Comparison of ENCODE assay signal across 21 mouse cellular contexts in the genomic region with DNA sequence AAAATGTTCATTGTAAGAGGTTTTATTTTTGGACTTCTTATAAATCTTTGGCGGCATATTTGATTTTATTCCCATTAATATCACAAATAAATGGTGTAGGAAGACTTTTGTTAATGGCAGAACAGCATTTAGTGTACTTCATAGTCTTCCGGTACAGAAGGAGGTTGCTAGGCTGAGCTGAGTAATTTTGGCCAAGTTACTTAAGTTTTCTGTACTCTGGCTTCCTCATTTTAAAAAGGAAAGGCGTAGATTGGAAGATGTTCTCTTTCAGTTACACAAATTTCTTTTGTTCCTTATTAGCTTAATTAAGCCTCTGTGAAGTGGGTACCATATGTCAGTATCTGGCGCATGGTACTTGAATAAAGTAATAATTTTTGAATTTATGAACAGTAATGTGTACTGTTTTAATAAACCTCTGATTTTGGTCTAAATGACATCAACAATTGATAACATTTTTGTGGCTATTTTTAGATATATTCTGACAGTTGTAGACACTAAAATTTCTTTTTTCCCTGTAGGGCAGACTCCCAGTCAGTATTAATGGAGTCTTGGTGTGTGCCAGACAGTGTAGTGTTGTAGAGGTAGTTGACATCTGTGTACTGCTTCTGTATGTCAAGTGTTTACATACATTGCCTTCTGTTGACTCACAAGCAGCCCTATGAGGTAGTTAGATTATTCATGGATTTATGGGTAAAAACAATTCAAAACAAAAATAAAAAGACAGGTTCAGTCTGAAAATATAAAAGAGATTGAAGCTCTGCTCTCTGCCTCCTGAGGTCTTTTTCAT. TPM values are rescaled to one million over a fixed set of nuclear protein-coding genes. Genes with fewer than 3 reads are reported as not detected.
DNase-seq lines count a peak whose midpoint lies in the region; ATAC-seq lines count a peak whose summit lies in the region.
"Had no signal": no experiment of that assay in that cellular context is flagged by ENCODE, and none has a peak within 500 bp of the region (broad histone marks: within the 10 kb centered on the region; RNA-seq: fewer than 3 reads in every experiment).

No protein-coding gene starts in this region.

- no peaks in the 10 kb centered on the region for H3K4me1 ChIP-seq in forebrain, embryonic 16.5 days (replicated peaks; ENCODE audit: control insufficient read depth, insufficient read depth, low read length)
- H3K4me1 ChIP-seq in forebrain, embryonic 12.5 days = no peaks in the 10 kb centered on the region
- H3K4me1 ChIP-seq: embryonic facial prominence, embryonic 12.5 days; heart, embryonic 10.5 days; hindbrain, embryonic 12.5 days had no signal

- ATAC-seq in forebrain, embryonic 16.5 days = peak; percentile 84
- no peak for ATAC-seq in forebrain, embryonic 12.5 days (ENCODE audit: low FRiP score)
- ATAC-seq in megakaryocyte, adult 5-6 weeks (ENCODE audit: poor library complexity, severe bottlenecking) = peak; percentile 66
- ATAC-seq: CD4-positive, CD25-positive, alpha-beta regulatory T cell, adult 4 months; hindbrain, embryonic 16.5 days; inflammation-experienced regulatory T-cells, adult 6 months had no signal

- no peak overlapping the region for H3K9ac ChIP-seq in forebrain, embryonic 16.5 days (replicated peaks; ENCODE audit: low read depth, low read length)
- no peak overlapping the region for H3K9ac ChIP-seq in forebrain, embryonic 12.5 days
- H3K9ac ChIP-seq: embryonic facial prominence, embryonic 12.5 days; hindbrain, embryonic 12.5 days had no signal

- H3K27me3 ChIP-seq in forebrain, embryonic 16.5 days (replicated peaks; ENCODE audit: control insufficient read depth, insufficient read depth, low read length) = no peaks in the 10 kb centered on the region
- no peaks in the 10 kb centered on the region for H3K27me3 ChIP-seq in forebrain, embryonic 12.5 days
- H3K27me3 ChIP-seq: embryonic facial prominence, embryonic 12.5 days; hindbrain, embryonic 12.5 days had no signal

- DNase-seq in spleen, postnatal 36 days (ENCODE audit: low spot score in 2 of 2) = peak; percentile 29 to 41
- no peak for DNase-seq in spleen, postnatal 4 days (ENCODE audit: low spot score in 2 of 2)
- DNase-seq in layer of hippocampus, adult 18-20 months (ENCODE audit: low spot score in 2 of 2) = no peak
- no peak for DNase-seq in urinary bladder, postnatal 10 days (ENCODE audit: low spot score)
- DNase-seq: adrenal gland, postnatal 10 days; cerebellum, adult 11-12 months; cerebellum, adult 9-10 months; cerebellum, postnatal 25 days; gastrocnemius, postnatal 36 days; heart, postnatal 10 days; heart, postnatal 4 days had no signal

- no peak overlapping the region for H3K4me2 ChIP-seq in forebrain, embryonic 16.5 days (ENCODE audit: low read length)
- no peak overlapping the region for H3K4me2 ChIP-seq in forebrain, embryonic 12.5 days
- H3K4me2 ChIP-seq: embryonic facial prominence, embryonic 12.5 days; hindbrain, embryonic 12.5 days had no signal

- no peaks in the 10 kb centered on the region; the same call in 1 of the 2 replicates for H3K36me3 ChIP-seq in forebrain, embryonic 16.5 days (ENCODE audit: control insufficient read depth, insufficient read depth)
- peaks cover 8% of the 10 kb centered on the region; the same call in 1 of the 2 replicates for H3K36me3 ChIP-seq in forebrain, embryonic 12.5 days (replicated peaks)

- no peak overlapping the region for H3K4me3 ChIP-seq in forebrain, embryonic 16.5 days (replicated peaks; ENCODE audit: low read length)
- H3K4me3 ChIP-seq in forebrain, embryonic 12.5 days (replicated peaks) = no peak overlapping the region
- H3K4me3 ChIP-seq: embryonic facial prominence, embryonic 12.5 days; heart, embryonic 10.5 days; hindbrain, embryonic 12.5 days had no signal

- H3K27ac ChIP-seq in forebrain, embryonic 16.5 days (ENCODE audit: low read length) = no peak overlapping the region
- no peak overlapping the region for H3K27ac ChIP-seq in forebrain, embryonic 12.5 days
- H3K27ac ChIP-seq: embryonic facial prominence, embryonic 12.5 days; heart, embryonic 10.5 days; hindbrain, embryonic 12.5 days had no signal

- no peaks in the 10 kb centered on the region for H3K9me3 ChIP-seq in forebrain, embryonic 16.5 days (ENCODE audit: control insufficient read depth, low read length)
- H3K9me3 ChIP-seq in forebrain, embryonic 12.5 days = no peaks in the 10 kb centered on the region
- H3K9me3 ChIP-seq: embryonic facial prominence, embryonic 12.5 days; G1E; heart, embryonic 10.5 days; hindbrain, embryonic 12.5 days had no signal

- WGBS in forebrain, embryonic 16.5 days = 69% methylated on average over 4 of the region's 4 CpGs
- WGBS in forebrain, embryonic 12.5 days = 91% methylated on average over 4 of the region's 4 CpGs

RNA-seq across cellular contexts. Expression of a gene that starts 8.0 kb away (rescaled TPM):
- polyA plus RNA-seq in forebrain, embryonic 16.5 days (2015; fragmentation: Nextera tagmentation; extraction: Ambion mirVana) = 44.2 and 48.0 TPM in 2 replicates
- 28.5 and 28.9 TPM in 2 replicates for polyA plus RNA-seq in forebrain, embryonic 12.5 days (2016; fragmentation: Nextera tagmentation; extraction: Ambion mirVana)
- 32.9 and 36.6 TPM in 2 replicates for total RNA-seq in megakaryocyte, adult 5-6 weeks (2015)
- 28.0 and 36.7 TPM in 2 replicates for total RNA-seq in megakaryocyte, adult 5-6 weeks (2017)
- 100 to 1,000 TPM; 113 to 114 TPM for total RNA-seq in layer of hippocampus, adult 18-20 months (2021)

Comparison
In these comparisons a context has a peak if more than half of its experiments do, and no peak if none do; other contexts are left out.
1. DNase-seq: peak in spleen, postnatal 36 days (2 of 2); none in spleen, postnatal 4 days (0 of 2), layer of hippocampus, adult 18-20 months (0 of 2) and urinary bladder, postnatal 10 days (single experiment).